Mouse (Mus musculus): ENCODE data around the gene Anks1b. TPM values are rescaled to one million over a fixed set of nuclear protein-coding genes. Genes with fewer than 3 reads are reported as not detected.
A peak's percentile ranks its signal among the peaks of the same experiment; 100 is the strongest.

Anks1b gene
- polyA plus RNA-seq, 1 experiment from 2014 or later = 2.8 TPM

DNA sequence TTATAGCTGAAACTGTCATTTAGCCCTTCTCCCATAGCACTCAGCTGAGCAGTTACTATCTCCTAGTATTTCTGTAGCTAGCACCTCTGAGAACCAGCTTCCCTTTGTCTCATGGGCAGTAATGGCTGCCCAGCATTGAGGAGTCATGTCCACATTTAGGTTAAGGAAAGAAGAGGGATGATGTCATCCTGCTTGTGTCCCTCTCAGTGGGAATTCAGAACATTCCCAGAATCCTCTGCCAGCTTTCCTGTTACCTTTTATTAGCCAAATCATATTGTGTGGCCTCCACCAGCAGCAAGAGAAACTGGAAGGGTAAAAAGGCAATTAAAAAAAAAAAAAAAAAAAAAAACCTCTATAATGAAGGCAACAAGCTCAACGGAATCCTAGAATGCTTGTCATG is 851.6 kb downstream of the Anks1b start:
- H3K27ac ChIP-seq = no peak overlapping the region
- H3K4me1 ChIP-seq = peaks cover 4% of the 10 kb centered on the region; the same call in 1 of the 2 replicates
- H3K4me3 ChIP-seq = no peak overlapping the region
- H3K36me3 ChIP-seq = no peaks in the 10 kb centered on the region
- WGBS = 44% methylated on average over 1 of the region's 1 CpGs
- no peak overlapping the region for H3K4me2 ChIP-seq (replicated peaks)
- no peak overlapping the region for H3K9ac ChIP-seq
- H3K9me3 ChIP-seq = no peaks in the 10 kb centered on the region
- no peak for ATAC-seq (ENCODE audit: insufficient number of reproducible peaks, insufficient read depth, low FRiP score, low TSS enrichment)
- H3K27me3 ChIP-seq = 0 out of 2 replicates have a peak, but pooled peaks cover 3% of the 10 kb centered on the region

GRCm38 (mm10) chr10:90728401-90729358 is 855.4 kb downstream of the Anks1b start:
- Histone ChIP-seq H3K9ac (no peak overlapping the region; the same call in 1 of the 2 replicates), H3K4me3 (peak overlapping the region; percentile 19), H3K9me3 (no peaks in the 10 kb centered on the region), H3K4me2 (replicated peaks) (peak overlapping the region; percentile 52), H3K36me3 (no peaks in the 10 kb centered on the region), H3K27ac (no peak overlapping the region), H3K4me1 (peaks cover 4% of the 10 kb centered on the region; the same call in 1 of the 2 replicates), H3K27me3 (0 out of 2 replicates have a peak, but pooled peaks cover 3% of the 10 kb centered on the region)
- 24% methylated on average over 22 of the region's 22 CpGs for WGBS
- peak; percentile 30 for ATAC-seq (ENCODE audit: insufficient number of reproducible peaks, insufficient read depth, low FRiP score, low TSS enrichment)

GRCm38 (mm10) chr10:90729527-90729926 is 856.2 kb downstream of the Anks1b start:
- H3K27ac ChIP-seq = no peak overlapping the region
- no peaks in the 10 kb centered on the region for H3K9me3 ChIP-seq
- no peaks in the 10 kb centered on the region for H3K36me3 ChIP-seq
- 0 out of 2 replicates have a peak, but pooled peaks cover 3% of the 10 kb centered on the region for H3K27me3 ChIP-seq
- H3K4me1 ChIP-seq = peaks cover 4% of the 10 kb centered on the region; the same call in 1 of the 2 replicates
- 49% methylated on average over 10 of the region's 10 CpGs for WGBS
- no peak overlapping the region for H3K4me3 ChIP-seq
- no peak overlapping the region for H3K4me2 ChIP-seq (replicated peaks)
- ATAC-seq (ENCODE audit: insufficient number of reproducible peaks, insufficient read depth, low FRiP score, low TSS enrichment) = no peak
- no peak overlapping the region for H3K9ac ChIP-seq

DNA sequence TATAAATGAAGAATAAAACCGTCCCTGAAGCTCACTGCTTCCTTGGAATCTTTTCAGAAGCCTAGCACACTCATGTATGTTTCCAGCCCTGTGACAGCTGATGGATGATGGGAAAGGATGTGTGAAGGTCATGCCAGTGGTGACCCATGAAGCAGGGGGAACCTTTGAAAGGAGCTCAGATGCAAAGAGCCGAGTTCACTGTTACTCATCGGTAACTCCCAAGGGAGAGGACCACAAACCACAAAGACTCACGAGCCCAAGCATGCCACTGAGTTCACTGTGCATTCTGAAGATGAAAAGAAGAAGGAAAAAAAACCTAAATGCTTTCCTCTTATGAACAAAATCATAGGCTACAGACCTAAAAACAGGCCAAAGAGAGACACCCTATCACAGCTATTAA is 859.5 kb downstream of the Anks1b start:
- H3K4me2 ChIP-seq (replicated peaks) = no peak overlapping the region
- H3K36me3 ChIP-seq = no peaks in the 10 kb centered on the region
- no peak for ATAC-seq (ENCODE audit: insufficient number of reproducible peaks, insufficient read depth, low FRiP score, low TSS enrichment)
- H3K9me3 ChIP-seq = no peaks in the 10 kb centered on the region
- no peak overlapping the region for H3K4me3 ChIP-seq
- H3K27ac ChIP-seq = no peak overlapping the region
- no peaks in the 10 kb centered on the region for H3K27me3 ChIP-seq
- no peak overlapping the region for H3K9ac ChIP-seq
- H3K4me1 ChIP-seq = peaks cover 4% of the 10 kb centered on the region; the same call in 1 of the 2 replicates
- 57% methylated on average over 4 of the region's 4 CpGs for WGBS

- no peak for ATAC-seq (ENCODE audit: insufficient number of reproducible peaks, insufficient read depth, low FRiP score, low TSS enrichment)
- Histone ChIP-seq H3K36me3 (no peaks in the 10 kb centered on the region), H3K4me2 (replicated peaks) (no peak overlapping the region), H3K27ac (no peak overlapping the region), H3K4me3 (no peak overlapping the region), H3K9ac (no peak overlapping the region), H3K9me3 (no peaks in the 10 kb centered on the region), H3K4me1 (no peaks in the 10 kb centered on the region; the same call in 1 of the 2 replicates), H3K27me3 (no peaks in the 10 kb centered on the region)
- 23% methylated on average over 5 of the region's 5 CpGs for WGBS
Measured at GRCm38 (mm10) chr10:90733632-90734031, 860.3 kb downstream of the Anks1b start.

DNA sequence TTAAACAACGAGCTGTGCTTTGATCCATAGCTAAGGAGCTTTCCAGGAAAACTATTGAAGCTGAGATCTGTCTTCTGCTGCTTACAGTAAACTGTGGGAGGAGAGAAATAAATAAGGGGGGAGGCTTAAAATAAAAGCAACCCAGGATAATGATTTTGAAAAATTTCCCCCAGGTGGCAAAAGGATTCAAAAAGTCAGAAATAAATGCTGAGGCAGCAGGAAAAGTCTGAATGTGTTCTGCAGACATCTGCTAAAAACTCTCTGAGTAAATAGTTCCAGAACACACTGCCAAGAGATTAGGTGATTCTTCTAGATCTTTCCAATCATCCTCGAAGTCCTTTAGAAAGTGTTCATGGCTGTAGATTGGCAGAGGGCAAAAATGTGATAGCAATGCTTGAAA is 865.2 kb downstream of the Anks1b start:
- Histone ChIP-seq H3K27me3 (no peaks in the 10 kb centered on the region), H3K27ac (no peak overlapping the region), H3K4me2 (replicated peaks) (no peak overlapping the region), H3K4me1 (no peaks in the 10 kb centered on the region), H3K36me3 (no peaks in the 10 kb centered on the region), H3K9me3 (no peaks in the 10 kb centered on the region), H3K9ac (no peak overlapping the region), H3K4me3 (no peak overlapping the region)
- no peak for ATAC-seq (ENCODE audit: insufficient number of reproducible peaks, insufficient read depth, low FRiP score, low TSS enrichment)
- 72% methylated on average over 2 of the region's 2 CpGs for WGBS

GRCm38 (mm10) chr10:90740956-90741355 is 867.6 kb downstream of the Anks1b start:
- no peak for ATAC-seq (ENCODE audit: insufficient number of reproducible peaks, insufficient read depth, low FRiP score, low TSS enrichment)
- H3K27ac ChIP-seq = no peak overlapping the region
- H3K4me3 ChIP-seq = no peak overlapping the region
- no peak overlapping the region for H3K4me2 ChIP-seq (replicated peaks)
- no peaks in the 10 kb centered on the region for H3K4me1 ChIP-seq
- H3K27me3 ChIP-seq = no peaks in the 10 kb centered on the region
- H3K36me3 ChIP-seq = no peaks in the 10 kb centered on the region
- no peak overlapping the region for H3K9ac ChIP-seq
- H3K9me3 ChIP-seq = no peaks in the 10 kb centered on the region
- 87% methylated on average over 5 of the region's 5 CpGs for WGBS

DNA sequence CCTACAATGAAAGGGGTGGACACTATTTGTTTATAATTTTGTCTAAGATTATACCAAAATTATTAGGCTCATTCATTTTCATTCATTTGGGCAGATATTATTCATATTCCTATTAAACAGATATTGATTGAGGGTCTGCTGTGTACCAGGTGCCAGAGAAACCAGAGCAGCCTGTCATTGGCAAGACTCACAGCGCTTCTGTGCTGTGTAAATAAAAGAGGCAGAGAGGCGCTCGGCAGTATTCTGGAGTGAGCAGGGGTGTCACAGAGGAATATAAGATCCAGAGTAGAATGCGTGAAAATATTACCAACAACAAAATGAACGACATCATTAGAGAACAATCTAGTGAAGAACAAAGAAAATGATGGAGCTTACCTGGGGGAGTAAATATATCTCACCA is 878.6 kb downstream of the Anks1b start:
- no peak overlapping the region for H3K27ac ChIP-seq
- no peak overlapping the region for H3K9ac ChIP-seq
- H3K27me3 ChIP-seq = no peaks in the 10 kb centered on the region
- no peaks in the 10 kb centered on the region for H3K36me3 ChIP-seq
- no peaks in the 10 kb centered on the region for H3K9me3 ChIP-seq
- no peaks in the 10 kb centered on the region for H3K4me1 ChIP-seq
- ATAC-seq (ENCODE audit: insufficient number of reproducible peaks, insufficient read depth, low FRiP score, low TSS enrichment) = no peak
- no peak overlapping the region for H3K4me3 ChIP-seq
- H3K4me2 ChIP-seq (replicated peaks) = no peak overlapping the region
- 82% methylated on average over 5 of the region's 5 CpGs for WGBS

- Histone ChIP-seq H3K9me3 (no peaks in the 10 kb centered on the region), H3K36me3 (no peaks in the 10 kb centered on the region), H3K27ac (no peak overlapping the region), H3K4me2 (replicated peaks) (no peak overlapping the region), H3K4me1 (no peaks in the 10 kb centered on the region), H3K9ac (no peak overlapping the region), H3K4me3 (no peak overlapping the region), H3K27me3 (no peaks in the 10 kb centered on the region)
- WGBS = 78% methylated on average over 9 of the region's 9 CpGs
- no peak for ATAC-seq (ENCODE audit: insufficient number of reproducible peaks, insufficient read depth, low FRiP score, low TSS enrichment)
Measured at GRCm38 (mm10) chr10:90753106-90753505, 879.8 kb downstream of the Anks1b start.

DNA sequence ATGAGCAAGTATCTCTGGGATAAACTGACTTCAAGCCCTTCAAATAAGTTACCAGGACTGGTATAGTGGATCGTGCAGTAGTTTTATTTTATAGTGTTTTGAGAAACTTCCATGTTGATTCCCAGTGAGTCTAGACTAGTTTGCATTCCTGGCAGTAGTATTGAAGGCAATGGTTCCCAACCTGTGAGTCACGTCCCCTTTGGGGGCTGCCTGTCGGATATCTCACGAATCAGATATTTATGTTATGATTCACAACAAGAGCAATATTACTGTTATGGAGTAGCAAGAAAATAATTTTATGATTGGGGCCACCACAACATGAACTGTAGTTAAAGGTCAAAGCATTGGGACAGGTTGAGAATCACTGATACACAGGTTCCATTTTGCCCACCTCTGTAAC is 884.5 kb downstream of the Anks1b start:
- Histone ChIP-seq H3K9me3 (no peaks in the 10 kb centered on the region), H3K27me3 (no peaks in the 10 kb centered on the region), H3K9ac (no peak overlapping the region), H3K36me3 (no peaks in the 10 kb centered on the region), H3K4me3 (no peak overlapping the region), H3K4me1 (no peaks in the 10 kb centered on the region), H3K4me2 (replicated peaks) (no peak overlapping the region), H3K27ac (no peak overlapping the region)
- WGBS = 85% methylated on average over 4 of the region's 4 CpGs
- no peak for ATAC-seq (ENCODE audit: insufficient number of reproducible peaks, insufficient read depth, low FRiP score, low TSS enrichment)

- Histone ChIP-seq H3K27ac (no peak overlapping the region), H3K4me3 (no peak overlapping the region), H3K4me2 (replicated peaks) (no peak overlapping the region), H3K36me3 (no peaks in the 10 kb centered on the region), H3K9ac (no peak overlapping the region), H3K27me3 (no peaks in the 10 kb centered on the region), H3K9me3 (no peaks in the 10 kb centered on the region), H3K4me1 (no peaks in the 10 kb centered on the region)
- ATAC-seq (ENCODE audit: insufficient number of reproducible peaks, insufficient read depth, low FRiP score, low TSS enrichment) = no peak
- 86% methylated on average over 5 of the region's 5 CpGs for WGBS
Measured at GRCm38 (mm10) chr10:90759929-90760328, 886.6 kb downstream of the Anks1b start.

GRCm38 (mm10) chr10:90766261-90766660 is 893.0 kb downstream of the Anks1b start:
- WGBS = 62% methylated on average over 3 of the region's 3 CpGs
- Histone ChIP-seq H3K27me3 (peaks cover 6% of the 10 kb centered on the region; the same call in 1 of the 2 replicates), H3K27ac (no peak overlapping the region), H3K4me2 (replicated peaks) (no peak overlapping the region), H3K9ac (no peak overlapping the region), H3K4me1 (no peaks in the 10 kb centered on the region), H3K4me3 (no peak overlapping the region), H3K36me3 (no peaks in the 10 kb centered on the region), H3K9me3 (no peaks in the 10 kb centered on the region)
- no peak for ATAC-seq (ENCODE audit: insufficient number of reproducible peaks, insufficient read depth, low FRiP score, low TSS enrichment)

Data from embryonic facial prominence, embryonic 12.5 days (tissue).